Mouse (Mus musculus): ENCODE measurements around the gene Pias3.
"Not testable (repeated sequence)": the region's sequence is repeated elsewhere in the genome, so short reads cannot be mapped to it uniquely, and the experiment has no call there.

Pias3 gene

GRCm38 (mm10) chr3:96680269-96680956 is 15.8 kb upstream of the Pias3 start:
- in situ Hi-C loops (cut with MboI; ENCODE audit: low pct_unique_long_range_greater_than_20kb in 1 of 2, low sequenced_read_pairs in 2 of 2, unreplicated experiment in 1 of 2) = no loop called here

- in situ Hi-C loops (cut with MboI; ENCODE audit: low pct_unique_long_range_greater_than_20kb in 1 of 2, low sequenced_read_pairs in 2 of 2, unreplicated experiment in 1 of 2) = no loop called here
Observed at GRCm38 (mm10) chr3:96683496-96683895, 12.7 kb upstream of the Pias3 start.

GRCm38 (mm10) chr3:96684151-96684821 is 11.9 kb upstream of the Pias3 start:
- in situ Hi-C loops (cut with MboI; ENCODE audit: low pct_unique_long_range_greater_than_20kb in 1 of 2, low sequenced_read_pairs in 2 of 2, unreplicated experiment in 1 of 2) = no loop called here

- in situ Hi-C loops (cut with MboI; ENCODE audit: low pct_unique_long_range_greater_than_20kb in 1 of 2, low sequenced_read_pairs in 2 of 2, unreplicated experiment in 1 of 2) = no loop called here
Observed at GRCm38 (mm10) chr3:96684822-96685156, 11.4 kb upstream of the Pias3 start.

DNA sequence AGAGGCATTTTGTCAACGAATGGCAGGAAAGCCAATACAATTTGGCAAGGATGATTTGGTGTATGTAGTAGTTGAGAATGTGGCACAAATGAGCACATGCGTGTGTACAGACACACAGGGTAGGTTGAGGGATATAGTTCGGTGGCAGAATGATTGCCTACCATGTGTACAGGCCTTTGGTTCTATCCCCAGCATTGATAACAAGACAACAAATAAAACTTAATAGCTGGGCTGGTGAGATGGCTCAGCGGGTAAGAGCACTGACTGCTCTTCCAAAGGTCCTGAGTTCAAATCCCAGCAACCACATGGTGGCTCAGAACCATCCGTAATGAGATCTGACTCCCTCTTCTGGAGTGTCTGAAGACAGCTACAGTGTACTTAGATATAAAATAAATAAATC is 10.1 kb upstream of the Pias3 start:
- in situ Hi-C loops (cut with MboI; ENCODE audit: low pct_unique_long_range_greater_than_20kb in 1 of 2, low sequenced_read_pairs in 2 of 2, unreplicated experiment in 1 of 2) = not testable (repeated sequence)

DNA sequence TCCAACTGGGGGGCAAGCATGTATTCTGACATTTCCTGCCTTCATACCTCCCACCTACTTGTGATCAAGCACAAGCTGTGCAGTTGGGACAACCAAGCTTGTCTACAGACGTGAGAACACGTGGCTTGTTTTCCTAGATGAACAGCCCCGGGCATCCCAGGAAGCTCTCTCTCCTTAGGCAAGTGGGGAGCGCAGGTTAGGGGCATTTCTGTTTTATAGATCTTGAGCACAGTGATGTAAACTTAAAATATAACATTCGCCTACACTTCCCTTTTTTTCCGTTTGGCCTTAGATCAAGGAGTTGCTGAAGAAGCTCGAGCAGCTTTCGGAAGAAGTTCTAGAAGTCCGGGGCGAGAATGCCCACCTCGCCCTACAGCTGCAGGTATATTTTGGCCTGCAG is 7.3 kb upstream of the Pias3 start:
- in situ Hi-C loops (cut with MboI; ENCODE audit: low pct_unique_long_range_greater_than_20kb in 1 of 2, low sequenced_read_pairs in 2 of 2, unreplicated experiment in 1 of 2) = no loop called here

GRCm38 (mm10) chr3:96690298-96690697 is 5.9 kb upstream of the Pias3 start:
- in situ Hi-C loops (cut with MboI; ENCODE audit: low pct_unique_long_range_greater_than_20kb in 1 of 2, low sequenced_read_pairs in 2 of 2, unreplicated experiment in 1 of 2) = no loop called here

- in situ Hi-C loops (cut with MboI; ENCODE audit: low pct_unique_long_range_greater_than_20kb in 1 of 2, low sequenced_read_pairs in 2 of 2, unreplicated experiment in 1 of 2) = no loop called here
Observed at GRCm38 (mm10) chr3:96692506-96692905, 3.7 kb upstream of the Pias3 start.

DNA sequence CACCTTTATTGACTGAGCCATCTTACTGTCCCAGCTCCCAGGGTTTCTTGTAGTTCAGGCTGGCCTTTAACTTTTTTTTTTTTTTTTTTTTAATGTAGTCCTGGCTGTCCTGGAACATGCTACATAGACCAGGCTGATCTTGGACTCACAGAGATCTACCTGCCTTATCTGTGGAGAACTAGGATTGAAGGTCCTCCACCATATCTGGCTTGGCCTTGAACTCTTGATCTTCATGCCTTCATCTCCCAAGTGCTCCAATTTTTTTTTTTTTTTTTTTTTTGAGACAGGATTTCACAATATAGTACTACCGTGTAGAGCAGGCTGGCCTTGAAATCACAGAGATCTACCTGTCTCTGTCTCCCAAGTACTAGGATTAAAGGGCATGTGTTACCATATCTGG is 2.6 kb upstream of the Pias3 start:
- in situ Hi-C loops (cut with MboI; ENCODE audit: low pct_unique_long_range_greater_than_20kb in 1 of 2, low sequenced_read_pairs in 2 of 2, unreplicated experiment in 1 of 2) = no loop called here

- in situ Hi-C loops (cut with MboI; ENCODE audit: low pct_unique_long_range_greater_than_20kb in 1 of 2, low sequenced_read_pairs in 2 of 2, unreplicated experiment in 1 of 2) = no loop called here
Observed at GRCm38 (mm10) chr3:96696766-96697732, 865 bp downstream of the Pias3 start.

- in situ Hi-C loops (cut with MboI; ENCODE audit: low pct_unique_long_range_greater_than_20kb in 1 of 2, low sequenced_read_pairs in 2 of 2, unreplicated experiment in 1 of 2) = no loop called here
Observed at GRCm38 (mm10) chr3:96698993-96699690, 3.0 kb downstream of the Pias3 start.

DNA sequence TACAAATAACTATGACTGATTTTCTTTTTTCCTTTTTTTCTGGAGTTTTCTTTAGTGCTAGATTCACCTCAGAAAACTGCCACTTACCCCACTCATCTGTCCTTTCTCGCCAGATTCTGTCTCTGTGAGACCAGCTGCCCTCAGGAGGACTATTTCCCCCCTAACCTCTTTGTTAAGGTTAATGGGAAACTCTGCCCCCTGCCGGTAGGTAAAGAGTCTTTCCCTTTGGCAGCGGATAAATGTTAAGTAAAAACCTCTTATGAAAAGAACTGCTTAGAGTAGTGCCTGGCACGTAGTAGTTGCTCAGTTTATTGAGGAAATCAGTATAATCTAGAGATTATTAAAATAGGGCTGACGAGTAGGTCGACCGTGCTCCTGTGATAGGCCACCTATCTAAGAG is 4.2 kb downstream of the Pias3 start:
- in situ Hi-C loops (cut with MboI; ENCODE audit: low pct_unique_long_range_greater_than_20kb in 1 of 2, low sequenced_read_pairs in 2 of 2, unreplicated experiment in 1 of 2) = loop anchor here (5.0 kb wide), 1 partner anchor 38 kb away; no protein-coding TSS in a partner anchor

DNA sequence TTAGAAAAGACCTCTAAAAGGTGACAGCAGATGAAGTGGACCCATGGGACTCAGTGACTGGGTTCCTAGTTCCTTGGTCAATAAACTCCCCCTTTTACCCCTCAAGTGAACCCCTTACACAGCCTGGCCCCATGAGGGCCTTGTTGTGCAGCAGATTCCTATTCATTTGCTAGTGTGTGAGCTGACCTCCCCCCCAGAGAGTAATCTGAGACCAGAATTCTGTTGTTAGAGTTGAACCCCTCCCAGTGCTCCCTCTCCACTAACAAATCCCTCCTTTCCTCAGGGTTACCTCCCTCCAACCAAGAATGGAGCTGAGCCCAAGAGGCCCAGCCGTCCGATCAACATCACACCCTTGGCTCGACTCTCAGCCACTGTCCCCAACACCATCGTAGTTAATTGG is 4.8 kb downstream of the Pias3 start:
- in situ Hi-C loops (cut with MboI; ENCODE audit: low pct_unique_long_range_greater_than_20kb in 1 of 2, low sequenced_read_pairs in 2 of 2, unreplicated experiment in 1 of 2) = loop anchor here (5.0 kb wide), 1 partner anchor 39 kb away; no protein-coding TSS in a partner anchor

DNA sequence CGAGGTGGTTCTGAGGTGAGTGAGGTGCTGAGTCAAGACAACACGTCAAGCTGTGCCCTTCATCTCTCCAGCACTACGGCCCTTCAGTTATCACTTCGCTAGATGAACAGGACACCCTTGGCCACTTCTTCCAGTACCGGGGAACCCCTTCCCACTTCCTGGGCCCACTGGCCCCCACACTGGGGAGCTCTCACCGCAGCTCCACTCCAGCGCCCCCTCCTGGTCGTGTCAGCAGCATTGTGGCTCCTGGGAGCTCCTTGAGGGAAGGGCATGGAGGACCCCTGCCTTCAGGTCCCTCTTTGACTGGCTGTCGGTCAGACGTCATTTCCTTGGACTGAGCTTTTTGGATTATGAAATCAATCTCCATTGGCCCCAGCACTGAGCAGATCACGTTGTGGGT is 8.6 kb downstream of the Pias3 start:
- in situ Hi-C loops (cut with MboI; ENCODE audit: low pct_unique_long_range_greater_than_20kb in 1 of 2, low sequenced_read_pairs in 2 of 2, unreplicated experiment in 1 of 2) = loop anchor here (5.0 kb wide), 1 partner anchor 42 kb away; no protein-coding TSS in a partner anchor

DNA sequence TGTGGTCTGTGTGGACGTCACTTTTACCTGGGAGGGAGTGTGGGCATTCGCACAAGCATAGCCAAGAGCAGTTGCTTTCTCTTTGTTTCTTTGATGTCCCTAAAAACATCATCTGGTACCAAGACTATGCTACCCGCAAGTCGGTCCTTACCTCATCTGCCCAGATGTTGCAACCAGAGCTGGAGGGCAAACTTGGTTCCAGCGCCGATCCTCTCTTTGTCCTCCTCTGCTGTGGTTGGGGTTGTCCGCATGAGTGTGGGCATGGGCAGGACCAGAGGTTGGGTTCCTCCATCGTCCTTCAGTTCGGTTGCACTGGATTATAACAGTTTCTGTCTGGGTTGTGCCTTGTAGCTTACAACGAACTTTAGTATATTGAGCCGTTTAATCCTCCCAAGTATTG is 10.0 kb downstream of the Pias3 start:
- in situ Hi-C loops (cut with MboI; ENCODE audit: low pct_unique_long_range_greater_than_20kb in 1 of 2, low sequenced_read_pairs in 2 of 2, unreplicated experiment in 1 of 2) = no loop called here

DNA sequence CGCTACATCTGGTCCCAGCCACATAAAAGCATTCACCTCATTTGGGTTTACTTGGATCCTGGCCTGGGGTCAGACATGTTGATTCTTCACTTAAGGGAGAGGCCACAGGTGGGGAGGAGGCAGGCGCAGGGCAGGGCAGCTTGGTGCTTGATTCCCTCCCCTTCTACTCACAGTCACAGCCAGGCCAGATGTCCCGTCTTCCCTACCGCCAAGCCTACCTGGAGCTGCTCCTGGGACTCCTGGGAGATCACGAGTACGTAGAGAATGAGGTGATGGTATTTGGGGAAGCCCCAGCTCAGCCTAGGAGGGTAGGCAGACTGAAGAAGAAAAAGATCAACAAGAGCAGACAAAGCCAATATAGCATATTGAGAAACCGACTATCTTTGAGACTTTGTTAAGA is 10.8 kb downstream of the Pias3 start:
- in situ Hi-C loops (cut with MboI; ENCODE audit: low pct_unique_long_range_greater_than_20kb in 1 of 2, low sequenced_read_pairs in 2 of 2, unreplicated experiment in 1 of 2) = no loop called here

- in situ Hi-C loops (cut with MboI; ENCODE audit: low pct_unique_long_range_greater_than_20kb in 1 of 2, low sequenced_read_pairs in 2 of 2, unreplicated experiment in 1 of 2) = no loop called here
Observed at GRCm38 (mm10) chr3:96707903-96708683, 11.9 kb downstream of the Pias3 start, which contains the start of gene Nudt17. Gene Nudt17 (minus strand): TSS chr3:96708562.

GRCm38 (mm10) chr3:96708684-96709064 is 12.5 kb downstream of the Pias3 start:
- in situ Hi-C loops (cut with MboI; ENCODE audit: low pct_unique_long_range_greater_than_20kb in 1 of 2, low sequenced_read_pairs in 2 of 2, unreplicated experiment in 1 of 2) = no loop called here
